Mouse (Mus musculus) brain, adult 2 months (tissue): ENCODE measurements at regions not wholly inside any gene's neighbourhood (a gene's known extent, or its start where the extent isn't known, plus 50 kb on each side); places are given as distances from the start of the nearest gene placed in this dataset.
A peak's percentile ranks its signal among the peaks of the same experiment; 100 is the strongest.
"Not testable (repeated sequence)": the region's sequence is repeated elsewhere in the genome, so short reads cannot be mapped to it uniquely, and the experiment has no call there.

ENCODE experiments used
- DNase-seq: peaks from one replicate; pipeline ENCODE4 v3.0.0; 2011; ENCODE audit warnings: low read depth, low spot score

- DNase-seq = peak; percentile 24
These were observed 452.9 kb upstream of the Arid1b start for GRCm38 (mm10) chr17:4541020-4541743.

GRCm38 (mm10) chr17:4546579-4546978, 447.6 kb upstream of the Arid1b start:
- no peak for DNase-seq

GRCm38 (mm10) chr17:4553026-4553425, 441.1 kb upstream of the Arid1b start:
- not testable (repeated sequence) for DNase-seq

GRCm38 (mm10) chr17:4563641-4564040, 430.5 kb upstream of the Arid1b start:
- DNase-seq = no peak

GRCm38 (mm10) chr17:4576883-4577282, 417.2 kb upstream of the Arid1b start:
- DNase-seq = no peak

GRCm38 (mm10) chr17:4581851-4582250, 412.3 kb upstream of the Arid1b start:
- DNase-seq = no peak

- DNase-seq = no peak
These were observed 383.7 kb upstream of the Arid1b start for GRCm38 (mm10) chr17:4610481-4610880.

GRCm38 (mm10) chr17:4610993-4611392, 383.1 kb upstream of the Arid1b start:
- DNase-seq = no peak

GRCm38 (mm10) chr17:4611711-4612110, 382.4 kb upstream of the Arid1b start:
- no peak for DNase-seq

GRCm38 (mm10) chr17:4612136-4612535, 382.0 kb upstream of the Arid1b start:
- DNase-seq = no peak

- DNase-seq = no peak
These were observed 381.4 kb upstream of the Arid1b start for GRCm38 (mm10) chr17:4612741-4613140.

- DNase-seq = no peak
These were observed 373.8 kb upstream of the Arid1b start for GRCm38 (mm10) chr17:4620361-4620760.

GRCm38 (mm10) chr17:4626126-4626525, 368.0 kb upstream of the Arid1b start:
- DNase-seq = not testable (repeated sequence)

GRCm38 (mm10) chr17:4627542-4627941, 366.6 kb upstream of the Arid1b start:
- no peak for DNase-seq

GRCm38 (mm10) chr17:4631122-4631521, 363.0 kb upstream of the Arid1b start:
- no peak for DNase-seq

GRCm38 (mm10) chr17:4632506-4632905, 361.6 kb upstream of the Arid1b start:
- DNase-seq = no peak

- peak; percentile 72 for DNase-seq
These were observed 360.4 kb upstream of the Arid1b start for GRCm38 (mm10) chr17:4633771-4634170.

- peak; percentile 14 for DNase-seq
These were observed 357.3 kb upstream of the Arid1b start for GRCm38 (mm10) chr17:4636796-4637353.

GRCm38 (mm10) chr17:4639531-4639930, 354.6 kb upstream of the Arid1b start:
- DNase-seq = no peak

- DNase-seq = no peak
These were observed 353.6 kb upstream of the Arid1b start for GRCm38 (mm10) chr17:4640555-4640954.

GRCm38 (mm10) chr17:4641166-4641565, 353.0 kb upstream of the Arid1b start:
- DNase-seq = no peak

- DNase-seq = no peak
These were observed 352.1 kb upstream of the Arid1b start for GRCm38 (mm10) chr17:4642046-4642445.

- peak; percentile 39 for DNase-seq
These were observed 350.8 kb upstream of the Arid1b start for GRCm38 (mm10) chr17:4643343-4643742.
